Mouse (Mus musculus): ENCODE results near the gene BC025920.

GRCm38 (mm10) chr10:81575695-81576094, 30.4 kb upstream of the BC025920 start:
- no peak for TF ChIP-seq GATA1 (IDR thresholded peaks at IDR 0.05; ENCODE audit: borderline replicate concordance, low read length)
- TF ChIP-seq FLI1 (IDR thresholded peaks at IDR 0.05; ENCODE audit: low read length): no peak

All from megakaryocyte, embryonic 14.5 days (primary cell).